Mouse (Mus musculus) myocyte (in vitro differentiated cells): Measurements from ENCODE around the gene Myt1l. TPM values are rescaled to one million over a fixed set of nuclear protein-coding genes. Genes with fewer than 3 reads are reported as not detected.

ENCODE experiments used
- H3K27me3 ChIP-seq: one replicate; pipeline ENCODE4 v1.6.1; 2011; ENCODE audit not compliant: control insufficient read depth, insufficient read depth, insufficient read length
- H3K36me3 ChIP-seq: one replicate; pipeline ENCODE4 v1.6.1; 2011; ENCODE audit not compliant: control insufficient read depth, insufficient read depth
- H3K4me2 ChIP-seq: one replicate; pipeline ENCODE4 v1.6.1; 2011; ENCODE audit warnings: low read depth, control low read depth
- H3K4me3 ChIP-seq: one replicate; pipeline ENCODE4 v1.5.1; 2011; ENCODE audit warnings: mild to moderate bottlenecking, control low read depth, moderate library complexity
- H3K79me2 ChIP-seq: one replicate; pipeline ENCODE4 v1.6.1; 2011; ENCODE audit not compliant: control insufficient read depth, insufficient read depth
- H3ac ChIP-seq: one replicate; pipeline ENCODE4 v1.6.1; 2011; ENCODE audit not compliant: control insufficient read depth, insufficient read length
- CEBPB ChIP-seq: IDR thresholded peaks from 2 replicates; pipeline ENCODE4 v1.6.1; 2011; ENCODE audit warnings: mild to moderate bottlenecking, moderate library complexity; ENCODE audit not compliant: poor library complexity, insufficient read depth, severe bottlenecking
- E2F4 ChIP-seq: IDR thresholded peaks from one replicate; pipeline ENCODE4 v1.6.1; 2011; ENCODE audit warnings: mild to moderate bottlenecking, control low read depth, moderate library complexity; ENCODE audit not compliant: insufficient read depth
- MAX ChIP-seq: IDR thresholded peaks from one replicate; pipeline ENCODE4 v1.6.1; 2011; ENCODE audit warnings: low read depth, mild to moderate bottlenecking, control low read depth
- MYOD1 ChIP-seq, 3 experiments: IDR thresholded peaks; one replicate each; pipeline ENCODE4 v1.6.1; 2011; ENCODE audit warnings: control low read depth in 2 of 3, low read depth in 2 of 3, mild to moderate bottlenecking in 2 of 3, moderate library complexity in 1 of 3; ENCODE audit not compliant: insufficient read length in 2 of 3, control insufficient read depth in 1 of 3
- MYOG ChIP-seq, 3 experiments: IDR thresholded peaks; one replicate each; pipeline ENCODE4 v1.6.1; 2011; ENCODE audit warnings: control low read depth in 2 of 3, low read depth in 2 of 3, mild to moderate bottlenecking in 2 of 3; ENCODE audit not compliant: insufficient read length in 2 of 3, control insufficient read depth in 1 of 3, insufficient read depth in 1 of 3
- POLR2A ChIP-seq: IDR thresholded peaks from one replicate; pipeline ENCODE4 v1.6.1; 2011; ENCODE audit warnings: low read depth, mild to moderate bottlenecking, control low read depth, moderate library complexity; ENCODE audit not compliant: insufficient read length
- POLR2AphosphoS2 ChIP-seq: IDR thresholded peaks from one replicate; pipeline ENCODE4 v1.6.1; 2011; ENCODE audit warnings: low read depth, control low read depth; ENCODE audit not compliant: insufficient read length
- REST ChIP-seq: IDR thresholded peaks from one replicate; pipeline ENCODE4 v1.6.1; 2011; ENCODE audit warnings: mild to moderate bottlenecking, control low read depth, moderate library complexity; ENCODE audit not compliant: insufficient read depth, insufficient read length
- SRF ChIP-seq: IDR thresholded peaks from one replicate; pipeline ENCODE4 v1.6.1; 2011; ENCODE audit warnings: low read depth; ENCODE audit not compliant: control insufficient read depth, insufficient read length
- TCF12 ChIP-seq: IDR thresholded peaks from one replicate; pipeline ENCODE4 v1.6.1; 2011; ENCODE audit warnings: mild to moderate bottlenecking, control low read depth; ENCODE audit not compliant: poor library complexity, insufficient read depth, severe bottlenecking
- TCF3 ChIP-seq: IDR thresholded peaks from one replicate; pipeline ENCODE4 v1.6.1; 2011; ENCODE audit warnings: low read depth, control low read depth; ENCODE audit not compliant: insufficient read length
- USF1 ChIP-seq: IDR thresholded peaks from one replicate; pipeline ENCODE4 v1.6.1; 2011; ENCODE audit warnings: low read depth, mild to moderate bottlenecking, control low read depth, moderate library complexity
- polyA plus RNA-seq: library from polyadenylated mRNA; unstranded; fragments of >200 nt; fragmentation: generic; extraction: Trizol; gene quantifications from one replicate; pipeline ENCODE4 v1.2.1, GENCODE M21; 2012; ENCODE audit warnings: missing spikeins

Myt1l gene
- polyA plus RNA-seq, 1 experiment = 0.01 TPM

DNA sequence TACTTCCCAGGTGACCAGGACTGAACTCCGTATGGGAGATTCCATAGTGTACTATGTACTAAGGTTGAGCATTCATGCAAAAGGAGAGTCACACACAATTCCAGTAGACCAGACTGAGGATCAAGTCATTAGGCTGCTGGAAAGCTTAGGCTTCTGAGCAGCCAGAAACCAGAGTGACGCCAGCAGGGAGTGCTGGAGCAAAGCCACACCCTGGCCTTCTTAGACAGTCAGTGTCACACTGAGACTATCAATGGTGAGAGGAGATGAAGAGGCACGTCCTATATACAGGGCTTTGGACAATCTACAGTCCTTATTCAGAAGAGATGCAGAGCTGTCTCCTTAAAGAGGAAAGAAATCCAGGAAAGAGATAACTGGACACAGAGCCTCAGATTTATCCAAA lies 243.6 kb downstream of the Myt1l start:
- Histone ChIP-seq H3K27me3 (no peaks in the 10 kb centered on the region), H3K4me3 (no peak overlapping the region), H3K79me2 (no peaks in the 10 kb centered on the region), H3K4me2 (no peak overlapping the region), H3ac (no peak overlapping the region), H3K36me3 (no peaks in the 10 kb centered on the region)
- no peak for TF ChIP-seq TCF12
- no peak for TF ChIP-seq POLR2A
- TF ChIP-seq REST = no peak
- no peak for TF ChIP-seq MYOD1 (IDR thresholded peaks at IDR 0.05; ENCODE audit: control insufficient read depth in 1 of 3, insufficient read length in 2 of 3, low read depth in 2 of 3)
- TF ChIP-seq MYOG (IDR thresholded peaks at IDR 0.05; ENCODE audit: control insufficient read depth in 1 of 3, insufficient read depth in 1 of 3, insufficient read length in 2 of 3, low read depth in 2 of 3) = no peak
- no peak for TF ChIP-seq E2F4
- TF ChIP-seq CEBPB = no peak
- no peak for TF ChIP-seq SRF
- no peak for TF ChIP-seq USF1
- TF ChIP-seq TCF3 = no peak
- TF ChIP-seq POLR2AphosphoS2 = no peak
- TF ChIP-seq MAX = no peak

DNA sequence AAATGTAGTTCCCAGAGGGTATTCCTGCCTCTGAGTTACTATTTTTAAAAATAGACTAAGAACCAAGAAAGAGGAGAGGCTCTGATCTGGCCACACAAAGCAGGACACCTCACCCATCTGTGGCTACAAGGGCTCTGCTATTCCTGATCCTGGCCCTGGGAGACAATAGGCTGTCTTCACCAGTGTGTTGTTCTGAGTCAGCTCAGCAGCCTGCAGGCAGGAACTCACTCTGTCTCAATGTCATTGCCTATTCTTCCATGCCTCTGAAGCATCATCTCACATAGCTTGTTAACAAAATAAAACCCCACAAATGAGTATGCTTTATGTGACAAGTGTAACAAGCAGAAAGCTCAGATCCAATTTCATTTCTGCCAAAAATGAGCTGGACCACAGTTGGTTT lies 244.2 kb downstream of the Myt1l start:
- no peak overlapping the region for H3K4me3 ChIP-seq
- TF ChIP-seq MAX (no peak), MYOD1 (IDR thresholded peaks at IDR 0.05; ENCODE audit: control insufficient read depth in 1 of 3, insufficient read length in 2 of 3, low read depth in 2 of 3) (no peak), CEBPB (no peak), POLR2A (no peak), REST (no peak)
- H3K79me2 ChIP-seq = no peaks in the 10 kb centered on the region
- no peaks in the 10 kb centered on the region for H3K27me3 ChIP-seq
- no peak overlapping the region for H3K4me2 ChIP-seq
- no peak overlapping the region for H3ac ChIP-seq
- no peaks in the 10 kb centered on the region for H3K36me3 ChIP-seq

DNA sequence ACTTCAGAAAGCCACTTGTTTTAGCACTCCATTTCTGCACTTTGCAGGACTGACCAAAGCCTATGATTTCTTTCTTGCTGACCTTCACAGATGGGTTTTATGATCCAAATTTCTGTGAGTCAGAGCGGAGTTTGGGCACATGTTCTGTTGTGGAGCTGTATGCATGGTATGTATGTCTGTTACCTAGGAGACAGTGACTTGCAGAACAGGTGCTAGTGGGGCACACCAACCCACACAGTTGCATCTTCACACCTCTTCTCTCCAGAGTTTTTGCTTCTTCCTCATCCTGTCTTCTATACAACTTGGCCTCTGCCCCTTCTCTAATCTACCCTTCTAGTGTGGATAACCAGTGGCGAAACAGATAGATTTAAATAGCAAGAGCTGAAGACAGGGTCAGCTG lies 250.7 kb downstream of the Myt1l start:
- no peaks in the 10 kb centered on the region for H3K27me3 ChIP-seq
- H3K79me2 ChIP-seq = no peaks in the 10 kb centered on the region
- no peaks in the 10 kb centered on the region for H3K36me3 ChIP-seq
- no peak overlapping the region for H3K4me3 ChIP-seq
- H3ac ChIP-seq = no peak overlapping the region
- H3K4me2 ChIP-seq = no peak overlapping the region
- no peak for TF ChIP-seq POLR2AphosphoS2
- TF ChIP-seq MAX = no peak
- TF ChIP-seq USF1 = no peak
- no peak for TF ChIP-seq TCF12
- no peak for TF ChIP-seq REST
- no peak for TF ChIP-seq SRF
- TF ChIP-seq MYOG (IDR thresholded peaks at IDR 0.05; ENCODE audit: control insufficient read depth in 1 of 3, insufficient read depth in 1 of 3, insufficient read length in 2 of 3, low read depth in 2 of 3) = no peak
- TF ChIP-seq CEBPB = no peak
- TF ChIP-seq MYOD1 (IDR thresholded peaks at IDR 0.05; ENCODE audit: control insufficient read depth in 1 of 3, insufficient read length in 2 of 3, low read depth in 2 of 3) = no peak

GRCm38 (mm10) chr12:29789319-29790050 lies 261.3 kb downstream of the Myt1l start:
- no peak overlapping the region for H3K4me2 ChIP-seq
- H3K36me3 ChIP-seq = no peaks in the 10 kb centered on the region
- TF ChIP-seq SRF = no peak
- TF ChIP-seq USF1 = no peak
- no peak for TF ChIP-seq MAX
- TF ChIP-seq TCF12 = no peak
- TF ChIP-seq TCF3 = no peak
- H3ac ChIP-seq = no peak overlapping the region
- no peaks in the 10 kb centered on the region for H3K27me3 ChIP-seq
- H3K79me2 ChIP-seq = no peaks in the 10 kb centered on the region
- H3K4me3 ChIP-seq = no peak overlapping the region

DNA sequence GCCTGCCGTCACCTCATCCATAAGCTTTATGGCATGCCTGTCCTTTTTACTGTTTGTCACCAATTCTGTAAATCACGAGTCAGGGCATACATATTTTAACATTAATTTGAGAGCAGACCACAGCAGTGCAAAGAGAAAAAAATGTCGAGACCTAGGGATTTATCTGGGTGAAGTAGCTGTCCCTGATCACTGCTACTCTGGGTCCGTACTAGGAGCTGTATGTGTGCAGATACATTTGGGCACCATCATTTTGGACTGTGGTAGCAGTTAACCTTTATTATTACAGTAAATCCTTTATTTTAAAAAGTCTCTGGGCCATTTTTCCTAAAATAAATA lies 261.8 kb downstream of the Myt1l start:
- Histone ChIP-seq H3K4me2 (no peak overlapping the region), H3K27me3 (no peaks in the 10 kb centered on the region), H3K4me3 (no peak overlapping the region), H3K36me3 (no peaks in the 10 kb centered on the region), H3K79me2 (no peaks in the 10 kb centered on the region), H3ac (no peak overlapping the region)
- no peak for TF ChIP-seq E2F4
- no peak for TF ChIP-seq MYOG (IDR thresholded peaks at IDR 0.05; ENCODE audit: control insufficient read depth in 1 of 3, insufficient read depth in 1 of 3, insufficient read length in 2 of 3, low read depth in 2 of 3)
- no peak for TF ChIP-seq USF1
- TF ChIP-seq TCF3 = no peak
- no peak for TF ChIP-seq MYOD1 (IDR thresholded peaks at IDR 0.05; ENCODE audit: control insufficient read depth in 1 of 3, insufficient read length in 2 of 3, low read depth in 2 of 3)
- TF ChIP-seq TCF12 = no peak
- no peak for TF ChIP-seq CEBPB
- no peak for TF ChIP-seq SRF
- TF ChIP-seq POLR2AphosphoS2 = no peak
- TF ChIP-seq POLR2A = no peak
- no peak for TF ChIP-seq REST
- TF ChIP-seq MAX = no peak
